Mouse (Mus musculus) layer of hippocampus, adult 18-20 months (tissue): ENCODE measurements around the gene Comtd1. TPM values are rescaled to one million over a fixed set of nuclear protein-coding genes. Genes with fewer than 3 reads are reported as not detected.

Source experiments
- DNase-seq, 2 experiments: peaks; one replicate each; pipeline ENCODE4 v3.0.0; 2022; ENCODE audit warnings: low spot score in 2 of 2
- total RNA-seq, 2 experiments: library from RNA; stranded (reverse); gene quantifications; 2 replicates each; pipeline ENCODE4 v1.2.3; 2021

The Comtd1 gene
- total RNA-seq, 2 experiments from 2014 or later: 28.3 to 29.7 TPM

GRCm38 (mm10) chr14:21806631-21807160 is 42.1 kb downstream of the Comtd1 start:
- DNase-seq: no peak

- no peak for DNase-seq
These were observed 42.6 kb downstream of the Comtd1 start for GRCm38 (mm10) chr14:21806203-21806602.

GRCm38 (mm10) chr14:21802543-21803206 is 46.1 kb downstream of the Comtd1 start:
- no peak for DNase-seq

GRCm38 (mm10) chr14:21801624-21802023 is 47.2 kb downstream of the Comtd1 start:
- no peak for DNase-seq

GRCm38 (mm10) chr14:21800641-21801040 is 48.1 kb downstream of the Comtd1 start:
- no peak for DNase-seq

Other genes with a start within 250 kb of the Comtd1 start
- gene Dupd1, start 134.4 kb downstream of the Comtd1 start, total RNA-seq: under 1 TPM; 0.45 to 0.48 TPM
- 10 to 100 TPM; 82.2 to 86.3 TPM for gene Samd8, start 98.4 kb downstream of the Comtd1 start, total RNA-seq
- under 1 TPM; 0.62 to 0.68 TPM for gene Dusp13, start 97.8 kb downstream of the Comtd1 start, total RNA-seq
- gene Vdac2, start 23.7 kb downstream of the Comtd1 start, total RNA-seq: 100 to 1,000 TPM; 234 to 237 TPM
- 1 to 10 TPM; 3.6 to 4.1 TPM for gene Zfp503, start 140.6 kb upstream of the Comtd1 start, total RNA-seq
- 1 to 10 TPM; 1.1 to 1.3 TPM for gene Lrmda, start 170.7 kb upstream of the Comtd1 start, total RNA-seq